Mouse (Mus musculus) small intestine, adult 2 months (tissue): ENCODE results near the gene Pard3b.

Experiments
- CTCF ChIP-seq: fragments of 200-500 bp; IDR thresholded peaks from 2 replicates; pipeline ENCODE4 v1.5.1; 2012; ENCODE audit warnings: low read depth, mild to moderate bottlenecking, control low read depth, inconsistent platforms, low read length, moderate library complexity, mixed read lengths; ENCODE audit not compliant: insufficient replicate concordance, insufficient read length; ENCODE audit errors: extremely low read depth
- POLR2A ChIP-seq: fragments of 200-500 bp; IDR thresholded peaks from 2 replicates; pipeline ENCODE4 v1.6.1; 2012; ENCODE audit warnings: low read depth, mild to moderate bottlenecking, control low read depth, inconsistent platforms, low read length, moderate library complexity

DNA sequence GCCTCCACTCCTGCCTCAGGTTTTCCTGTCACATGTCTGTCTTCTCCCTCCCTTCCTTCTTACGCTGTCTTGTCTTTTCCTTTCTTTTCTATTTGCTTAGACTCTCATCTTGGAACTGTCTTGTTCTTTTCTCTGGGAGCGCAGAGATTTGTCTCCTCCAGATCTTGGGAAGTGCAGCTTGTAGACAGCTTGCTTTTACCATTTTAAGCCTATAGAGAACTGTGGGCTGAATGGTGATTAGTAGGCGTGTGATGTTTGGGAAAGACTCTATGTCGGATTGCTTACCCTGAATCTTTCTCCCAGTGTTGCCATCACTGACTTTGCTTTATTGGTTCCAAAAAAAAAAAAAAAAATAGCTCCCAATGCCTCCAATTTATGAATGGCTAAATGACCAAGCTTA is 760.1 kb downstream of the Pard3b start:
- no peak for TF ChIP-seq POLR2A
- TF ChIP-seq CTCF = no peak
